8 mouse cellular contexts compared by ENCODE assay signal in genomic region chr6:39810612-39811116, GRCm38 (mm10). TPM values are rescaled to one million over a fixed set of nuclear protein-coding genes. Genes with fewer than 3 reads are reported as not detected.
DNase-seq lines count a peak whose midpoint lies in the region; ATAC-seq and TF ChIP-seq lines count a peak whose summit lies in the region.

Gene Mrps33, minus strand, starts transcription at chr6:39810988.

- peak within 1 kb of the TSS; percentile 60 for H3K4me2 ChIP-seq in heart, embryonic 15.5 days
- peak within 1 kb of the TSS; percentile 85 for H3K4me2 ChIP-seq in liver, embryonic 14.5 days (ENCODE audit: low read depth)
- H3K4me2 ChIP-seq in neural tube, embryonic 11.5 days (ENCODE audit: low read depth): peak within 1 kb of the TSS; percentile 43
- H3K4me2 ChIP-seq in stomach, postnatal 0 days (replicated peaks; ENCODE audit: low read depth): peak within 1 kb of the TSS; percentile 55

- H3K27ac ChIP-seq in forebrain, embryonic 10.5 days: peak within 1 kb of the TSS; percentile 91
- H3K27ac ChIP-seq in heart, embryonic 15.5 days: peak within 1 kb of the TSS; percentile 62
- no peak within 1 kb of the TSS for H3K27ac ChIP-seq in liver, embryonic 14.5 days
- no peak within 1 kb of the TSS for H3K27ac ChIP-seq in neural tube, embryonic 11.5 days (ENCODE audit: low read depth, low read length)
- H3K27ac ChIP-seq in stomach, postnatal 0 days (replicated peaks): peak within 1 kb of the TSS; percentile 70

- under 1% methylated on average over 40 of the region's 40 CpGs for WGBS in forebrain, embryonic 10.5 days
- WGBS in heart, embryonic 15.5 days: under 1% methylated on average over 40 of the region's 40 CpGs
- under 1% methylated on average over 40 of the region's 40 CpGs for WGBS in liver, embryonic 14.5 days (ENCODE audit: insufficient replicate concordance)
- under 1% methylated on average over 40 of the region's 40 CpGs for WGBS in neural tube, embryonic 11.5 days
- under 1% methylated on average over 39 of the region's 40 CpGs for WGBS in stomach, postnatal 0 days

- TF ChIP-seq CTCF in liver, embryonic 14.5 days (IDR thresholded peaks at IDR 0.05; ENCODE audit: low read depth): peak; percentile 99
- TF ChIP-seq CTCF in stomach, postnatal 0 days (IDR thresholded peaks at IDR 0.05; ENCODE audit: low read depth): peak; percentile 99

- H3K4me1 ChIP-seq in forebrain, embryonic 10.5 days: peaks cover 33% of the 10 kb centered on the region
- peaks cover 7% of the 10 kb centered on the region for H3K4me1 ChIP-seq in heart, embryonic 15.5 days (replicated peaks)
- no peaks in the 10 kb centered on the region for H3K4me1 ChIP-seq in liver, embryonic 14.5 days (replicated peaks; ENCODE audit: control insufficient read depth in 2 of 2, insufficient read depth in 2 of 2, low read length in 1 of 2)
- H3K4me1 ChIP-seq in neural tube, embryonic 11.5 days (ENCODE audit: control insufficient read depth, insufficient read depth, low read length): no peaks in the 10 kb centered on the region
- H3K4me1 ChIP-seq in stomach, postnatal 0 days (replicated peaks; ENCODE audit: control insufficient read depth, insufficient read depth): no peaks in the 10 kb centered on the region

- no peaks in the 10 kb centered on the region; the same call in 1 of the 2 replicates for H3K36me3 ChIP-seq in forebrain, embryonic 10.5 days (replicated peaks)
- no peaks in the 10 kb centered on the region for H3K36me3 ChIP-seq in heart, embryonic 15.5 days
- no peaks in the 10 kb centered on the region for H3K36me3 ChIP-seq in liver, embryonic 14.5 days (replicated peaks; ENCODE audit: control insufficient read depth, insufficient read depth, low read depth)
- H3K36me3 ChIP-seq in neural tube, embryonic 11.5 days (ENCODE audit: control insufficient read depth, insufficient read depth, low read length): no peaks in the 10 kb centered on the region
- H3K36me3 ChIP-seq in stomach, postnatal 0 days (ENCODE audit: control insufficient read depth, insufficient read depth, low read length): no peaks in the 10 kb centered on the region

- peak; percentile 97 for ATAC-seq in CD4-positive, CD25-positive, alpha-beta regulatory T cell, adult 4 months
- peak; percentile 98 for ATAC-seq in heart, embryonic 15.5 days (replicated peaks; ENCODE audit: insufficient number of reproducible peaks, insufficient read depth, low FRiP score, low read depth)
- ATAC-seq in liver, embryonic 14.5 days (ENCODE audit: insufficient read depth): peak; percentile 100
- ATAC-seq in neural tube, embryonic 11.5 days (ENCODE audit: insufficient read depth, low FRiP score, low TSS enrichment): peak; percentile 96
- peak; percentile 100 for ATAC-seq in stomach, postnatal 0 days (ENCODE audit: low FRiP score, low TSS enrichment)

- H3K9ac ChIP-seq in heart, embryonic 15.5 days: peak within 1 kb of the TSS; percentile 82
- H3K9ac ChIP-seq in liver, embryonic 14.5 days (replicated peaks): peak within 1 kb of the TSS; percentile 77
- peak within 1 kb of the TSS; percentile 68 for H3K9ac ChIP-seq in neural tube, embryonic 11.5 days (ENCODE audit: low read length)
- H3K9ac ChIP-seq in stomach, postnatal 0 days (ENCODE audit: low read length): peak within 1 kb of the TSS; percentile 60

- peak within 1 kb of the TSS; percentile 74 for H3K4me3 ChIP-seq in forebrain, embryonic 10.5 days
- peak within 1 kb of the TSS; percentile 89 for H3K4me3 ChIP-seq in heart, embryonic 15.5 days
- H3K4me3 ChIP-seq in liver, embryonic 14.5 days (ENCODE audit: insufficient read depth in 1 of 2, low read depth in 2 of 2, low read length in 2 of 2): peak within 1 kb of the TSS; percentile 76 to 83
- H3K4me3 ChIP-seq in neural tube, embryonic 11.5 days (ENCODE audit: low read depth, low read length): peak within 1 kb of the TSS; percentile 55
- H3K4me3 ChIP-seq in stomach, postnatal 0 days (ENCODE audit: low read depth, low read length): peak within 1 kb of the TSS; percentile 68

- H3K9me3 ChIP-seq in forebrain, embryonic 10.5 days: no peaks in the 10 kb centered on the region
- H3K9me3 ChIP-seq in heart, embryonic 15.5 days (replicated peaks): no peaks in the 10 kb centered on the region
- no peaks in the 10 kb centered on the region for H3K9me3 ChIP-seq in liver, embryonic 14.5 days (ENCODE audit: control insufficient read depth, low read length)
- no peaks in the 10 kb centered on the region for H3K9me3 ChIP-seq in neural tube, embryonic 11.5 days (ENCODE audit: control insufficient read depth, low read length)
- H3K9me3 ChIP-seq in stomach, postnatal 0 days (ENCODE audit: control insufficient read depth, low read length): no peaks in the 10 kb centered on the region

- H3K27me3 ChIP-seq in forebrain, embryonic 10.5 days (ENCODE audit: poor library complexity, severe bottlenecking): no peaks in the 10 kb centered on the region
- no peaks in the 10 kb centered on the region for H3K27me3 ChIP-seq in heart, embryonic 15.5 days
- H3K27me3 ChIP-seq in liver, embryonic 14.5 days (ENCODE audit: control insufficient read depth, insufficient read depth, low read length): no peaks in the 10 kb centered on the region
- H3K27me3 ChIP-seq in neural tube, embryonic 11.5 days (ENCODE audit: control insufficient read depth, insufficient read depth, low read length): no peaks in the 10 kb centered on the region
- no peaks in the 10 kb centered on the region for H3K27me3 ChIP-seq in stomach, postnatal 0 days (ENCODE audit: control insufficient read depth, insufficient read depth, low read length)

- peak; percentile 90 for DNase-seq in c-Kit-negative CD71-positive TER-119-positive erythroid progenitor cells, embryonic 14.5 days (ENCODE audit: low read depth, low spot score)
- peak; percentile 98 for DNase-seq in forebrain, embryonic 10.5 days (ENCODE audit: extremely low spot score, low spot score)
- DNase-seq in kidney, postnatal 25 days: peak; percentile 98 to 99
- DNase-seq in liver, embryonic 14.5 days (ENCODE audit: low read depth in 3 of 3, low spot score in 3 of 3): peak; percentile 90 to 92 (median 91)
- DNase-seq in neural tube, embryonic 11.5 days (ENCODE audit: low spot score): peak; percentile 96
- DNase-seq in stomach, postnatal 0 days (ENCODE audit: low spot score): peak; percentile 99

- no peak for TF ChIP-seq EP300 in liver, embryonic 14.5 days (IDR thresholded peaks at IDR 0.05; ENCODE audit: low read depth)
- no peak for TF ChIP-seq EP300 in stomach, postnatal 0 days (optimal IDR thresholded peaks at IDR 0.05)

RNA-seq across cellular contexts. Expression of gene Mrps33, which starts in this region (rescaled TPM):
- 100 to 1,000 TPM; 163 to 234 TPM for polyA plus RNA-seq in CD4-positive, CD25-positive, alpha-beta regulatory T cell, adult 4 months (2017; shearing (Covaris generic))
- 186 and 196 TPM in 2 replicates for polyA plus RNA-seq in forebrain, embryonic 10.5 days (2016; fragmentation: Nextera tagmentation; extraction: Ambion mirVana)
- polyA plus RNA-seq in heart, embryonic 15.5 days (2015; fragmentation: Nextera tagmentation; extraction: Ambion mirVana): 148 and 187 TPM in 2 replicates
- 27.3 and 99.4 TPM in 2 replicates for polyA plus RNA-seq in liver, embryonic 14.5 days (2012; rRNA removed)
- 92.1 and 94.6 TPM in 2 replicates for polyA plus RNA-seq in liver, embryonic 14.5 days (2014; fragmentation: Nextera tagmentation; extraction: Ambion mirVana)
- polyA plus RNA-seq in neural tube, embryonic 11.5 days (2014; fragmentation: Nextera tagmentation; extraction: Ambion mirVana): 226 and 230 TPM in 2 replicates
- polyA plus RNA-seq in stomach, postnatal 0 days (2015; fragmentation: Nextera tagmentation; extraction: Ambion mirVana): 139 and 151 TPM in 2 replicates

Comparison
In these comparisons a context has a peak if more than half of its experiments do, and no peak if none do; other contexts are left out.
1. H3K27ac ChIP-seq: peak in forebrain, embryonic 10.5 days (single experiment), heart, embryonic 15.5 days (single experiment) and stomach, postnatal 0 days (single experiment); none in liver, embryonic 14.5 days (single experiment) and neural tube, embryonic 11.5 days (single experiment).
2. Peak in every context shown above with its lines, with median percentiles within 50 percentile points of each other: ATAC-seq, DNase-seq, H3K4me3 ChIP-seq, H3K4me2 ChIP-seq and H3K9ac ChIP-seq.